Mouse (Mus musculus) heart, adult 2 months (tissue): ENCODE measurements around the gene Mymk.

Source experiments
- CTCF ChIP-seq: fragments of 200-600 bp; IDR thresholded peaks from 2 replicates; pipeline ENCODE4 v1.8.1; 2022; ENCODE audit warnings: antibody characterized with exemption, mild to moderate bottlenecking, moderate library complexity
- EP300 ChIP-seq: fragments of 200-500 bp; IDR thresholded peaks from 2 replicates; pipeline ENCODE4 v1.6.1; 2011; ENCODE audit warnings: low read depth, low read length, control low read depth; ENCODE audit not compliant: insufficient read depth
- POLR2A ChIP-seq: fragments of 200-500 bp; IDR thresholded peaks from 2 replicates; pipeline ENCODE4 v1.6.1; 2011; ENCODE audit warnings: mild to moderate bottlenecking, low read depth, low read length, control low read depth; ENCODE audit not compliant: insufficient read depth

DNA sequence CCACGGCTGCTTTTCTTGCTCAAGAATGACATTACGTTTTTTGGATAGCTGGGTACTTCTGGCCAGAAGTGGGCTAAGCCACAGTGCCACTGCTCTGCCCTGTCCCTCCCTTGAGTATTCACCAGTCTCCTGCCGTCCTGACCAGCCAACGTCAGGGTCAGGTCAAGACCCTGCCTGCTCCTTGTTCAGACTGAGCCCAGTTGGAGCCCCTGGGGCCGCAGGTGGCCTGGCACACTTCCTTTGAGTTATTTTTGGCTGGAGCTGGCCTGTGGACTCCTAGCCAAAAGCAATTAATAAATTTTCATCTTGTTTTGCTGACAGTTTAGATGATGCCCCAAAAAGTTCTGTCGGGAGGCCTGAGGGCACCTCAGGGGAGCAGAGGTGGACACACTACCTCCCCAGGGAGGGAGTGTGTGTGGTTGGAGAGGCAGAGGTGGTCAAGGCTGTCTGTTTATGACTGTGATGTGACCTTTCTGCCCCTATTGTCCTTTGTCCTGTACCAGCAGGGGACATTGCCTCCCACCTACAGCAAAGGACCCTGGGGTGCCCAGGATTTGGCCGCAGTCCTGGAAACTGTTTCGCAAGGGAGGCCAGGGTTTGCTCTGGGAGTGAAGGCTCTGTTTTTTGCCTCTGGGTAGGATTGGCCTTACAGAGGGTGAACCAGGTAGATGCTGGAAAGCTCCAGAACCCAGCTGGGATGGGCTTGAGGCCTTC lies 29.7 kb downstream of the Mymk start:
- TF ChIP-seq CTCF, result no peak
- TF ChIP-seq POLR2A, result no peak
- TF ChIP-seq EP300, result no peak
